Mouse (Mus musculus) embryonic facial prominence, embryonic 15.5 days (tissue): ENCODE data around the gene Nr2c1. TPM values are rescaled to one million over a fixed set of nuclear protein-coding genes. Genes with fewer than 3 reads are reported as not detected.

ENCODE experiments used
- ATAC-seq: fragments of 200-750 bp; cut with Nextera tagmentation; 2 replicates; pipeline ENCODE4 v1.8.0; 2017; ENCODE audit warnings: low read depth, moderate TSS enrichment; ENCODE audit not compliant: insufficient number of reproducible peaks, low FRiP score, low TSS enrichment
- H3K27ac ChIP-seq: fragments of 300-500 bp; sonication (generic); replicated peaks from 2 replicates; pipeline ENCODE4 v1.5.1; 2015; ENCODE audit warnings: mild to moderate bottlenecking, inconsistent platforms
- H3K27me3 ChIP-seq: fragments of 300-500 bp; sonication (generic); 2 replicates; pipeline ENCODE4 v1.6.1; 2015; ENCODE audit warnings: inconsistent platforms
- H3K36me3 ChIP-seq: fragments of 300-500 bp; sonication (generic); 2 replicates; pipeline ENCODE4 v1.6.1; 2015; ENCODE audit warnings: mild to moderate bottlenecking, inconsistent platforms
- H3K4me1 ChIP-seq: fragments of 300-500 bp; sonication (generic); 2 replicates; pipeline ENCODE4 v1.6.1; 2015; ENCODE audit warnings: inconsistent platforms
- H3K4me2 ChIP-seq: fragments of 300-500 bp; sonication (generic); replicated peaks from 2 replicates; pipeline ENCODE4 v1.6.1; 2015; ENCODE audit warnings: mild to moderate bottlenecking, inconsistent platforms
- H3K4me3 ChIP-seq: fragments of 300-500 bp; sonication (generic); replicated peaks from 2 replicates; pipeline ENCODE4 v1.5.1; 2015; ENCODE audit warnings: mild to moderate bottlenecking, inconsistent platforms
- H3K9ac ChIP-seq: fragments of 300-500 bp; sonication (generic); 2 replicates; pipeline ENCODE4 v1.6.1; 2015; ENCODE audit warnings: inconsistent platforms
- H3K9me3 ChIP-seq: fragments of 300-500 bp; sonication (generic); replicated peaks from 2 replicates; pipeline ENCODE4 v1.6.1; 2016; ENCODE audit warnings: inconsistent platforms
- WGBS: fragments of 180-500 bp; shearing (Covaris S2); methylation state at CpG from one replicate; pipeline ENCODE4 v1.1.7; 2015; 5-methylcytosine and 5-hydroxymethylcytosine counted together
- polyA plus RNA-seq: library from polyadenylated mRNA; unstranded; fragments of >200 nt; fragmentation: Nextera tagmentation; extraction: Ambion mirVana; gene quantifications from 2 replicates; pipeline ENCODE4 v1.2.1, GENCODE M21; 2015

Gene Nr2c1
- polyA plus RNA-seq, 1 experiment from 2014 or later, result 8.1 TPM

DNA sequence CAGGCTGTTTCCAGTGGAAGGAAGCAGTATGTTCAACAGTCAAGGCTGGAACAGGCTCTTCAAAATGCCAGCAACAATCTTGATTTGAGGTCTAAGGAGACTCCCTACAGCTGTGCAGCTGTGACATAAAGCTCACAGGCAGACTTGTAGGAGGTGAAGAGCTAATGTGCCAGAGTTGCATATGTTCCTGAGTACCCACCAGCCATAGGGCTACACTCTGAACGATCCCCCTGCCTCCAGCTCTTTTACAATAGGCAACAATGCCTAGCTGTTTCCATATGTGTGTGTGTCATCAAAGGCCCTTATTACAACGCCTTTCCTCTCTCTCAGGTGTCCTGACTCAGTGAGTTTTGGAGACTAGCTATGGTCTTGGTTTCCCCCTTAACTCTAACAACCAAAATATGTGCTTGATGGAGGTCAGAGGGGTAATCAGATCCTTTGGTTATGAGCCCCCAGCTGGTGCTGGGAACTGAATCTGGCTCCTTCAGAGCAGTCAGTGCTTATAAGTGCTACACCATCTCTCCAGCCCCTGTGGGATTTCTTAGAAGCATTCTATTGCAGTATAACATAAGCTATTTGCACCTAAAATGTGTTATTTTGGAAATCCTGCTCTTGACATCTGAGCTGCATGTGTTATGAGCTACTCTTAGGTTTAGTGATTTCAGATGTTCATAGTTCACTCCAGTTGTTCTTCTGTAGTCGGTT is 7.4 kb upstream of the Nr2c1 start:
- Histone ChIP-seq H3K27ac (peak overlapping the region; percentile 44), H3K4me2 (no peak overlapping the region), H3K9ac (no peak overlapping the region), H3K4me1 (peaks cover 34% of the 10 kb centered on the region), H3K36me3 (no peaks in the 10 kb centered on the region; the same call in 1 of the 2 replicates), H3K4me3 (no peak overlapping the region), H3K27me3 (no peaks in the 10 kb centered on the region), H3K9me3 (no peaks in the 10 kb centered on the region)
- no peak for ATAC-seq
- WGBS, result 46% methylated on average over 3 of the region's 3 CpGs

DNA sequence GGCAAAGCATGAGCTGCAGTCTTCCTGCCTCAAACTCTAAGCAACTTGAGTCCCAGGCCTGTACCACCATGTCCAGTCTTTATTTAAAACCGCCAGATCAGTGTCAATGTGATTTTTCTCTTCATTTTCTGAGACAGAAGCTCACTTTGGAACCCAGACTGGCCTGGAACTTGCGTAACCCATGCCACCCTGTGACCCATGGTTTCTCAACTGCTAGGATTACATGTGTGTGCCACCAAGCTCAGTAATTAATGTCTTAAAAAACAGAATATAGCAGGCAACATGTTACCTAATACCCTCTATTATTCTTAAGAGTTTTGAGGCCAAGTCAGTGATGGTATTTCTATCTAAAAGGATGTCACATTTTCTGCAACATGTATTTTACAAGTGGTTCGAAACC is 5.4 kb upstream of the Nr2c1 start:
- 89% methylated on average over 3 of the region's 3 CpGs for WGBS
- H3K4me1 ChIP-seq, result peaks cover 39% of the 10 kb centered on the region
- H3K4me2 ChIP-seq, result no peak overlapping the region
- no peaks in the 10 kb centered on the region; the same call in 1 of the 2 replicates for H3K36me3 ChIP-seq
- H3K4me3 ChIP-seq, result no peak overlapping the region
- H3K9ac ChIP-seq, result no peak overlapping the region
- no peak for ATAC-seq
- H3K27me3 ChIP-seq, result no peaks in the 10 kb centered on the region
- H3K27ac ChIP-seq, result no peak overlapping the region
- no peaks in the 10 kb centered on the region for H3K9me3 ChIP-seq

DNA sequence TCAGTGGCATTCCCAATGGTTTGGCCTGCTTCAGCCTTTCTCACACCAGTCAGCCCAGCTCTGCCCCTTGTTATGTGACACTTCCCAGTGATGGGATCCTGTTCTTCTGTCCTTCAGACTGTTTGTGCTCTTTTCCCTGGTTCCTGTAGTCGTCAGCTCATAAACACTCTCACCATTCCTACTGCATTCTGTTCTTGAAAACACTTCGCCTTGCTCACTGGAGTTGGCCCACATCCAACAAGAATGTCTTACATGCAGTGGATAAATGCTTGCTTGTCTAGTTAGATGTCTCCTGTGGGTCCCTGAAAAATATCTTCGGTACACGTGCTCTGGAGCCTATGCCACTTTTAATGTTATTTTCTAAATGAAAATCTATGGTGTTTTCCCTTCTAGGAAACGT is 3.2 kb upstream of the Nr2c1 start:
- no peak overlapping the region for H3K27ac ChIP-seq

GRCm38 (mm10) chr10:94147391-94147755 is 450 bp upstream of the Nr2c1 start:
- H3K27ac ChIP-seq, result peak overlapping the region; percentile 83
- no peaks in the 10 kb centered on the region for H3K27me3 ChIP-seq
- H3K4me2 ChIP-seq, result peak overlapping the region; percentile 71
- ATAC-seq, result peak; percentile 24; the same call in 1 of the 2 replicates
- 12% methylated on average over 8 of the region's 8 CpGs for WGBS
- peak overlapping the region; percentile 88 for H3K9ac ChIP-seq
- no peaks in the 10 kb centered on the region for H3K36me3 ChIP-seq
- no peaks in the 10 kb centered on the region for H3K9me3 ChIP-seq
- peaks cover 24% of the 10 kb centered on the region for H3K4me1 ChIP-seq
- peak overlapping the region; percentile 86 for H3K4me3 ChIP-seq

More for the DNA sequence above, 3.2 kb upstream of the Nr2c1 start:
- H3K4me3 ChIP-seq, result no peak overlapping the region
- H3K4me2 ChIP-seq, result no peak overlapping the region
- H3K36me3 ChIP-seq, result no peaks in the 10 kb centered on the region
- WGBS, result 46% methylated on average over 5 of the region's 5 CpGs
- no peak for ATAC-seq
- H3K9me3 ChIP-seq, result no peaks in the 10 kb centered on the region
- H3K4me1 ChIP-seq, result peaks cover 37% of the 10 kb centered on the region
- H3K27me3 ChIP-seq, result no peaks in the 10 kb centered on the region
- no peak overlapping the region for H3K9ac ChIP-seq

- ATAC-seq, result no peak
- Histone ChIP-seq H3K27ac (peak overlapping the region; percentile 39; the same call in 1 of the 2 replicates), H3K27me3 (no peaks in the 10 kb centered on the region), H3K36me3 (peaks cover 4% of the 10 kb centered on the region; the same call in 1 of the 2 replicates), H3K9me3 (no peaks in the 10 kb centered on the region), H3K4me2 (no peak overlapping the region), H3K9ac (no peak overlapping the region), H3K4me1 (peaks cover 17% of the 10 kb centered on the region), H3K4me3 (no peak overlapping the region)
- 44% methylated on average over 4 of the region's 4 CpGs for WGBS
Observed at GRCm38 (mm10) chr10:94151488-94151887, 3.7 kb downstream of the Nr2c1 start.

- H3K4me1 ChIP-seq, result peaks cover 11% of the 10 kb centered on the region
- no peaks in the 10 kb centered on the region for H3K27me3 ChIP-seq
- H3K9me3 ChIP-seq, result no peaks in the 10 kb centered on the region
- H3K9ac ChIP-seq, result no peak overlapping the region
- H3K27ac ChIP-seq, result no peak overlapping the region
- peak; percentile 65 for ATAC-seq
- no peak overlapping the region for H3K4me3 ChIP-seq
- H3K4me2 ChIP-seq, result no peak overlapping the region
- peaks cover 13% of the 10 kb centered on the region for H3K36me3 ChIP-seq
Observed at GRCm38 (mm10) chr10:94153841-94154240, 6.0 kb downstream of the Nr2c1 start.

DNA sequence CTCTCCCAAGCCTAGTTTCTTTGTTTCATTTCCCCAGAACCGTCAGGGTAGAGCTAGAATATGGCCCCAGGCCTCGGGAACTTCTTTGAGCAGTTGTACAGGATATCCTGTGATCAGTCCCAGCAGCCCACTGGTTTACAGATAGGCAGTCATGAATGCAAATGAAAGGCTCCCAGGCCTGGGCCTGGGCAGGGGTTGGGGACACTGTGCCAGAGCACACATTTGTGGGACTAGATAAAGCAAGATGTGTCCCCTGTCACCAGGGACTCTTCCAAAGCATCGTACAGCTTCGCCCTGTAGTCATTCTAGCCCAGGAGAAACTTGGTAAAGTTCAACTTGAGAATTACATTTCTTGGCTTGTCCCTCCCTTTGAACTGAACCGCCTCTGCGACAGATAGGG is 11.1 kb downstream of the Nr2c1 start:
- Histone ChIP-seq H3K4me2 (no peak overlapping the region), H3K4me3 (no peak overlapping the region), H3K9me3 (no peaks in the 10 kb centered on the region), H3K9ac (no peak overlapping the region), H3K4me1 (no peaks in the 10 kb centered on the region), H3K27ac (no peak overlapping the region), H3K36me3 (peaks cover 41% of the 10 kb centered on the region), H3K27me3 (no peaks in the 10 kb centered on the region)
- no peak for ATAC-seq
- 80% methylated on average over 6 of the region's 6 CpGs for WGBS

GRCm38 (mm10) chr10:94159406-94159805 is 11.6 kb downstream of the Nr2c1 start:
- Histone ChIP-seq H3K9me3 (no peaks in the 10 kb centered on the region), H3K4me3 (no peak overlapping the region), H3K27ac (no peak overlapping the region), H3K4me2 (no peak overlapping the region), H3K4me1 (no peaks in the 10 kb centered on the region), H3K27me3 (no peaks in the 10 kb centered on the region), H3K36me3 (peaks cover 45% of the 10 kb centered on the region), H3K9ac (no peak overlapping the region)
- no peak for ATAC-seq
- WGBS, result 88% methylated on average over 4 of the region's 4 CpGs

DNA sequence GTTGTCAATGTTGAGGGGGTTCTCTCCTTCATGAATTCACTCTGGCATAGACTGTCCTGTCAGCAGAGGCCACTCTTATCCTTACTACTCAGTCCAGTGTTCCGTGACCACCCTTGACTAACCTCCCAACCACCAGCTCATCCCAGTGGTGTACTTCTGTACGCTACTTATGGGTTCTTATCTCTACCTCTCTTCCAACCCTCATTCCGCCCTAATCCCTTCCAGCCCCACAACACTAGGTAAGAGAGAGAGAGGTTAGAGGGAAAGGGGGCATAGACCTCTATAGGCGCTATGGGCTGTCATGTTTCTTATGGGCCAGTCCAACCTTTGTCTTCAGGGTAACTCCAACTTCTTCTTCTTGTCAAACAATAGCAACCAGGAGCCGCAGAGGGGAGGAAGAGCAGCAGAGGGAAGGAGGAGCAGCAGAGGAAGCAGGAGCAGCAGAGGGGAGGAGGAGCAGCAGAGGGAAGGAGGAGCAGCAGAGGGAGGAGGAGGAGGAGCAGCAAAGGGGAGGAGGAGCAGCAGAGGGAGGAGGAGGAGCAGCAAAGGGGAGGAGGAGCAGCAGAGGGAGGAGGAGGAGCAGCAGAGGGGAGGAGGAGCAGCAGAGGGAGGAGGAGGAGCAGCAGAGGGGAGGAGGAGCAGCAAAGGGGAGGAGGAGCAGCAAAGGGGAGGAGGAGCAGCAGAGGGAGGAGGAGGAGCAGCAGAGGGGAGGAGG is 13.4 kb downstream of the Nr2c1 start:
- Histone ChIP-seq H3K9ac (no peak overlapping the region), H3K27ac (no peak overlapping the region), H3K27me3 (no peaks in the 10 kb centered on the region), H3K4me1 (no peaks in the 10 kb centered on the region), H3K9me3 (no peaks in the 10 kb centered on the region), H3K4me3 (no peak overlapping the region), H3K36me3 (peaks cover 53% of the 10 kb centered on the region), H3K4me2 (no peak overlapping the region)
- WGBS, result 92% methylated on average over 5 of the region's 5 CpGs
- ATAC-seq, result no peak

DNA sequence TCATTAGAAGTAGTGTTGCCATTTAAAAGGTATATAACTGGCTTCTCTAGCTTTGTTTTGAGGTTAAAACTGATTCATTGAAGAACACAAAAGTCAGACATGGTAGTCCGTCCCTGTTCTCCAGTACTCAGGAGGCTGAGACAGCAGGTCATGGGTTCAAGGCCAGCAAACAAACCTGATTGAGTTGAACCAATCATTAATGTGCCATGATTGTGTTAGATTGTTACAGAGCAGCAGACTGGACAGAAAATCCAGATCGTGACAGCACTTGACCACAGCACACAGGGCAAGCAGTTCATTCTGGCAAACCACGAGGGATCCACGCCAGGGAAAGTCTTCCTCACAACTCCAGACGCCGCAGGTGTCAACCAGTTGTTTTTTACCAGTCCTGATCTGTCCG is 14.2 kb downstream of the Nr2c1 start:
- Histone ChIP-seq H3K9ac (no peak overlapping the region), H3K4me1 (no peaks in the 10 kb centered on the region), H3K27ac (no peak overlapping the region), H3K4me3 (no peak overlapping the region), H3K4me2 (no peak overlapping the region), H3K36me3 (peaks cover 55% of the 10 kb centered on the region), H3K9me3 (no peaks in the 10 kb centered on the region), H3K27me3 (no peaks in the 10 kb centered on the region)
- WGBS, result 92% methylated on average over 7 of the region's 7 CpGs
- ATAC-seq, result no peak

DNA sequence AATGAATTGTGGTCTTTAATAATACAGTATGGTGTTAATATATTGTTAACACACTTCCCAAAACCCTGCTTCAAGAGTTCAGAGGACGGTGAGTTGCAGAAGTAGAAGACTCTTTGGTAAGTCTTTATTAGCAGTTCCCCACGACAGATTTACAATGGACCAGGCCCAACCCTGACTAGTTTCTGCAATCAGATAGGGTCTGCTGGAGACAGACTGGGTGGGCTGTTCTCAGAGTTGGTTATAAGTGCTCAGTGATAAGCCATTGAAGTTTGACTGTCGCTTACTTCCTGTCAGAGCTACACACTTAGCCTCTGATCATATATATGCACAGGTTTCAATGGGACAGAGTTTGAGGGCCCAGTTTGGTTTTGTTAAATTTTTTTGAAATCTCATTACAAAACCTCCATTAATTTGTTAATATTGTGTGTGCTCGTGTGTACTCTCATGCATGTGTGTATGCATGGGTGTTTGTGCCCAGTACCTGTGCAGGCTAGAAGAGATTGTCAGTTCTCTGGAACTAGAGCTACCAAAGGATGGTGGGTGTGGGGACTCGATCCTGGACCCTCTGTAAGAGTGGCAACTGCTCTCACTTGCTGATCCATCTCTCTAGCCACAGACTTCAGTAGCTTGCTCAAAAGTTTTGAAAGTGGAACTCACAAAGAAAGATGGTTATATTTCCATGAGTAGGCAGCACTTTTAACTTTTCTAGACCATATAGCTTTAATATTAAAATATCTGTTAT is 16.5 kb downstream of the Nr2c1 start:
- no peak for ATAC-seq
- WGBS, result 86% methylated on average over 5 of the region's 5 CpGs
- H3K9me3 ChIP-seq, result no peaks in the 10 kb centered on the region
- H3K36me3 ChIP-seq, result peaks cover 64% of the 10 kb centered on the region
- no peaks in the 10 kb centered on the region for H3K4me1 ChIP-seq
- no peak overlapping the region for H3K9ac ChIP-seq
- H3K4me2 ChIP-seq, result no peak overlapping the region
- no peaks in the 10 kb centered on the region for H3K27me3 ChIP-seq
- no peak overlapping the region for H3K4me3 ChIP-seq
- no peak overlapping the region for H3K27ac ChIP-seq
